ENCODE assay signal across 8 mouse cellular contexts in genomic region chr3:139074484-139075211, GRCm38 (mm10). TPM values are rescaled to one million over a fixed set of nuclear protein-coding genes. Genes with fewer than 3 reads are reported as not detected.
DNase-seq lines count a peak whose midpoint lies in the region; ATAC-seq lines count a peak whose summit lies in the region.

Gene Rap1gds1, minus strand, starts transcription at chr3:139075201.

- H3K4me3 ChIP-seq in hindbrain, embryonic 14.5 days (replicated peaks; ENCODE audit: low read length) = peak within 1 kb of the TSS; percentile 96

- H3K36me3 ChIP-seq in hindbrain, embryonic 14.5 days (replicated peaks; ENCODE audit: control insufficient read depth, insufficient read depth) = no peaks in the 10 kb centered on the region

- under 1% methylated on average over 65 of the region's 97 CpGs for WGBS in hindbrain, embryonic 14.5 days

- peak; percentile 61 for ATAC-seq in hindbrain, embryonic 14.5 days (ENCODE audit: low FRiP score)

- peak; percentile 60 for DNase-seq in R1 (ENCODE audit: low read depth, low spot score)
- peak; percentile 79 to 82 for DNase-seq in cerebellum, postnatal 25 days
- DNase-seq in frontal cortex, postnatal 36 days (ENCODE audit: low spot score in 2 of 2) = peak; percentile 57 to 66
- no peak for DNase-seq in hindbrain, embryonic 14.5 days (ENCODE audit: low spot score)
- DNase-seq in left cerebral cortex, adult 18-20 months (ENCODE audit: low spot score in 2 of 2) = peak; percentile 57 to 69
- DNase-seq in lung, postnatal 4 days = peak; percentile 76 to 83
- DNase-seq in retina, postnatal 1 day = peak; percentile 82
- DNase-seq in urinary bladder, adult 18-20 months (ENCODE audit: low spot score in 2 of 2) = peak; percentile 35 to 78

- no peaks in the 10 kb centered on the region for H3K27me3 ChIP-seq in hindbrain, embryonic 14.5 days (ENCODE audit: control insufficient read depth, insufficient read depth, low read length)

- peak within 1 kb of the TSS; percentile 86 for H3K4me2 ChIP-seq in hindbrain, embryonic 14.5 days (replicated peaks)

- H3K27ac ChIP-seq in hindbrain, embryonic 14.5 days = peak within 1 kb of the TSS; percentile 97

- H3K9me3 ChIP-seq in hindbrain, embryonic 14.5 days (ENCODE audit: control insufficient read depth, low read length) = 0 out of 2 replicates have a peak, but pooled peaks cover 3% of the 10 kb centered on the region

- H3K9ac ChIP-seq in hindbrain, embryonic 14.5 days = peak within 1 kb of the TSS; percentile 95

- peaks cover 11% of the 10 kb centered on the region; the same call in 1 of the 2 replicates for H3K4me1 ChIP-seq in hindbrain, embryonic 14.5 days (replicated peaks; ENCODE audit: control insufficient read depth, insufficient read depth, low read length)

RNA-seq across cellular contexts. Expression of gene Rap1gds1, which starts in this region (rescaled TPM):
- polyA plus RNA-seq in hindbrain, embryonic 14.5 days (2014; fragmentation: Nextera tagmentation; extraction: Ambion mirVana) = 93.7 and 109 TPM in 2 replicates
- total RNA-seq in left cerebral cortex, adult 18-20 months (2021) = 100 to 1,000 TPM; 257 to 260 TPM
